Mouse (Mus musculus): ENCODE data around the gene Spata3.

DNA sequence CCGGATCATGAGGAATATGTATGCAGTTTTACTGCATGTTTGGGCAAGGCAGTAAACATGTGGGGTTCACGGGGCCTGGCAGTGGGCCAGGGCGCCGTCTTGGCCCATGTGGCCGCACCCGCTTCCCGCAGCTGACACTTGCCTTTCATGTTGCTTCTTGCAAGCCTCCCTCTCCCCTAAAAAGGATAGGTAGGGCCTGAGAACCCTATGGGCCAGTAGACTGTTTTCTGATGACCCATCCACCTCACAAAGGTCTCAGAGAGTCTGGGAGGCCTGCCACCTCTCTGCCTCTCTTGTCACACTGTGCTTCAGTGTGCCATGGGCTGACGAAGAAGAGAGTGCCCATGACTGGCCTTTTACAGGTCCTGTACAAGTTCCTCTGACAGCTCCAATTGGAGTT, at the start of gene Spata3:
- TF ChIP-seq CTCF (IDR thresholded peaks at IDR 0.05; ENCODE audit: low read depth, low read length) (no peak), POLR2A (IDR thresholded peaks at IDR 0.05; ENCODE audit: extremely low read depth, insufficient read depth, low read length) (no peak)

All from liver, adult 2 months (tissue).